In genomic region chr13:78010176-78010575, GRCm38 (mm10) we compare ENCODE assay signal across 18 mouse cellular contexts. TPM values are rescaled to one million over a fixed set of nuclear protein-coding genes. Genes with fewer than 3 reads are reported as not detected.
"Had no signal": no experiment of that assay in that cellular context is flagged by ENCODE, and none has a peak within 500 bp of the region (broad histone marks: within the 10 kb centered on the region; RNA-seq: fewer than 3 reads in every experiment).

No protein-coding gene starts in this region.

- H3K27ac ChIP-seq: limb, embryonic 12.5 days; liver, embryonic 13.5 days; lung, embryonic 15.5 days; macrophage; midbrain, embryonic 15.5 days; neural tube, embryonic 13.5 days had no signal

- H3K36me3 ChIP-seq: limb, embryonic 12.5 days; lung, embryonic 15.5 days; midbrain, embryonic 15.5 days; neural tube, embryonic 13.5 days had no signal

- H3K9me3 ChIP-seq: limb, embryonic 12.5 days; liver, embryonic 13.5 days; lung, embryonic 15.5 days; megakaryocyte, embryonic 14.5 days; midbrain, embryonic 15.5 days; neural tube, embryonic 13.5 days had no signal

- ATAC-seq: liver, postnatal 0 days; midbrain, embryonic 15.5 days had no signal

- H3K9ac ChIP-seq: limb, embryonic 12.5 days; liver, embryonic 13.5 days; liver, postnatal 0 days; lung, embryonic 15.5 days; midbrain, embryonic 15.5 days; neural tube, embryonic 13.5 days had no signal

- H3K4me1 ChIP-seq: limb, embryonic 12.5 days; liver, embryonic 13.5 days; lung, embryonic 15.5 days had no signal

- H3K4me2 ChIP-seq: limb, embryonic 12.5 days; liver, embryonic 13.5 days; lung, embryonic 15.5 days; midbrain, embryonic 11.5 days; midbrain, embryonic 15.5 days; neural tube, embryonic 13.5 days had no signal

- DNase-seq: kidney, postnatal 25 days; layer of hippocampus, postnatal 36 days; liver; liver, embryonic 13.5 days; liver, postnatal 0 days; lung, postnatal 14 days; retina, postnatal 1 day; right cerebral cortex, postnatal 4 days; spleen, adult 18-20 months; thymus, adult 18-20 months; thymus, postnatal 14 days had no signal

- H3K27me3 ChIP-seq: limb, embryonic 12.5 days; liver, embryonic 13.5 days; lung, embryonic 15.5 days; megakaryocyte, embryonic 14.5 days; midbrain, embryonic 15.5 days; neural tube, embryonic 13.5 days had no signal

- H3K4me3 ChIP-seq: limb, embryonic 12.5 days; liver, embryonic 13.5 days; lung, embryonic 15.5 days; megakaryocyte, embryonic 14.5 days; midbrain, embryonic 15.5 days; neural tube, embryonic 13.5 days had no signal

RNA-seq across cellular contexts. Expression of gene Pou5f2, which starts 14.5 kb away (rescaled TPM):
- polyA plus RNA-seq: macrophage had no signal
